Mouse (Mus musculus): ENCODE measurements around the gene Abcg5.
A peak's percentile ranks its signal among the peaks of the same experiment; 100 is the strongest.

Gene Abcg5

GRCm38 (mm10) chr17:84644292-84645050 is 38.3 kb downstream of the Abcg5 start:
- no peak for DNase-seq

GRCm38 (mm10) chr17:84642324-84642723 is 40.5 kb downstream of the Abcg5 start:
- DNase-seq = no peak

DNA sequence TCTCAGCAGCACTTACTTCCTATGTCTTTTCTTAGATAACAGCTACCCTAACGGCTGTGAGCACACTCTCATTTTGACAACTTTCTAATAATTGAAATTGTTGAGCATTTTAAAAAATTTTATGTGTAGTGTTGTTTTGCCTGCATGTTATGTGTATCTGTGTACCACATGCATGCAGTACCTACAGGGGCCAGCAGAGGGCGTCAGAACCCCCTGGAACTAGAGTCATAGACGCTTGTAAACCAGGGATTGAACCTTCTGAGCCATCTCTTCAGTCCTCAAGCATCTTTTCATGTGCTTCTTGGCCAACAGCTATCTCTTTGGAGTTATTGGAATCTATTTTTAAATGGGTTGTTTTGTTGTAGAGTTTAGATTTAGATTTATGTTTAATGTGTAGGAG is 40.9 kb downstream of the Abcg5 start:
- DNase-seq = peak in 1 of 2 experiments; percentile 27

- no peak for DNase-seq
These were observed 42.9 kb downstream of the Abcg5 start for GRCm38 (mm10) chr17:84639796-84640378.

GRCm38 (mm10) chr17:84637971-84638370 is 44.8 kb downstream of the Abcg5 start:
- DNase-seq = peak in 1 of 2 experiments; percentile 63

GRCm38 (mm10) chr17:84636328-84636727 is 46.5 kb downstream of the Abcg5 start:
- no peak for DNase-seq

DNA sequence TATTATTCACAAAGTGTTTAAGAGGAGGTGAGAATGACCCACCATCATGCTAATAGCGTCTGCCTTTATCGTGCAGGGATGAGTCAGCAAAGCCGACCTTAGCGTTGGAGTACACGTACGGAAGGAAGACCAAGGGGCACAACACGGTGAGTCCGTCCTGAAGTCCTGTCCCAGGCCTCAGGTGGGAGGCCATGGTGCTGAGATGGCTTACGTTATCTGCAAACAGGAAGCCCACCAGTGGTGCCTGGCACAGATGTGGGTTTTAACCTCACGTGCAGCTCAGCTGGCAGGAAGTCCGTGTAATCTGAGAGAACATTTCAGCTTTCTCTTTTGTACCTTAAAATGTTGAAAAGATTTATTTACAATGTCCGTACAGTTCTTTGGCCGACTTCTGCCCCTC is 49.4 kb downstream of the Abcg5 start:
- no peak for DNase-seq

GRCm38 (mm10) chr17:84631836-84632235 is 51.0 kb downstream of the Abcg5 start:
- no peak for DNase-seq

DNA sequence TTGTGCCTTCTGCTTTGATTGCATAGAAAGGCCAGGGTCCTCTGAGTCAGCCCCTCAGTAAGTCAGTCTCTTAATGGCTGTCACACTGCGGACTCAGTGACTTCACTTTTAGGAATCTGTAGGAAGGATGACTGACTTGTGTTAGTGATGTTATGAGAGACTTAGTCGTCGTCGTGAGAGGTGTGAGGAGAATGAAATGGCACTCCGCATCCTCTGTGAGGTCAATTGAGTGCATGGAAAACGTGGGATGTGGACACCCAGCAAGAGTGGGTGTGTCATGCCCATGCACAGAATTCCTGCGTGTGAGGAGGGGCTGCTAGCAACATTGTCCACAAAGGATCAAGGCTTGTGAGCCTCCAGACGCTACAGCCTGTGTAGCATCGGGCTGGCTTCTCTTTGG is 54.2 kb downstream of the Abcg5 start:
- no peak for DNase-seq

GRCm38 (mm10) chr17:84627721-84628120 is 55.1 kb downstream of the Abcg5 start:
- DNase-seq = no peak

GRCm38 (mm10) chr17:84626857-84627305 is 55.9 kb downstream of the Abcg5 start:
- DNase-seq = no peak

DNA sequence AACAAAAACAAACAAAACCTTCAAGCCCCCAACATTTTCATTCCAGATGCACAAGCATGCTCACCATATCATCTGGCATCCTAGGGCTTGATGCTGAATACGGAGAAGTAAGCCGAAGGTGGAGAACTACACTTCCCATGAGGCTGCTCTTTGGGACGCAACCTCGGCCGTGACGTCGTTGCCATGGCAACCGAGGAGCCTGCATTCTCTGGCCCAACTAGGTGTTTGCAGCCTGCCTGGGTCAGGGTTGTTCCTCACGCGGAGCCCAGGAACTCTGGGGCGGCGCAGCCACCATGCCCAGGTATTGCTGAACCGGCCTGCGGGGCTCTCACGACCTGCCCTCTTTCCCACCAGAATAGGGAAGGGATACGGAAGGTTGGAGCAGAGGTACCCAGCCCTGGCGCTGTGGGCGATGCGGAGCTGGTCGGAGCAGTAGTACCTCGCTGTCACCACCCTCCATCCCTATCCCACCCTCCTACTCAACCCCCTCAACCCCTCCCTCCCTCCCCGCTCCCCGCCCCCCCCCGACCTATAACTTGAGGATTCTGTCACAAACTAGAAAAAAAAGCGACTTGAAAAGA is 56.4 kb downstream of the Abcg5 start, which contains the start of gene Dync2li1:
Gene Dync2li1, plus strand, starts transcription at position 221 of the 581 bp plus-strand sequence.
- DNase-seq = peak; percentile 88 to 91

DNA sequence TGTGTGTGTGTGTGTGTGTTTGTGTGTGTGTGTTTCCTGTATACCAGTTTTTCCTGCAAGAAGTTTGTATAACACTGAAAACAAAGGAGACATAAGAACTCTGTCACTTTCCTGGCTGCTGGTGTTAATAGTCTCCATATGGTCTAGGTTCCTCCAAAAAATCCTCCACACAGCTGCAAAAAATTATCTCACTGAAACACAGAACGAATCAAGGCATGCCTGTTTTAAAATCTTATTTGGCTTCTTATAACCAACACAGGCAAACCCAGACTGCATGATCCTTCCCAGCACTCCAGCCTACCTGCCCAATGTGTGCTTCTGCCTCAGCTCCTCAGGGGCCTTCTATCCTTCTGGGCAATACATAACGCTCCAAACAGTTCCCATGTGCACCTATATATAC is 59.9 kb downstream of the Abcg5 start:
- no peak for DNase-seq

- no peak for DNase-seq
These were observed 60.8 kb downstream of the Abcg5 start for GRCm38 (mm10) chr17:84622028-84622427.

DNA sequence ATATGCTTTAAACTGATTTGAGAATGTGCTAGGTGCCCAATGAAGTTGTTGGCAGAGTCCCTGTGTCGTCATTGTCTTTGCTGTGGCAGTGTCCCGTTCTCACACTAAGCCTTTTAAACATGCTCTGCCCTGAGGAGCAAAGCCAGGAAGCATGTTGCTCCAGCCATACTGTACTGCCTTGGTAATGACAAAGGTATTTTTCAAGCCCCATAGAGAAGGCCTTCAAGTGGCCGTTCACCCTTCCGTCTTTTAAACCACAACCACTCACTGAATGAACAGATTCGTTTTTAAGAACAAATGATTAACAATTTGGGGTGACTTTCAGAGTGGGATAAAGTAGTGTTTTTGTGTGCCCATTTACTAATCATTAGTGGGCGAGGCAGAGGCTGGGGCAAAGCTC is 61.6 kb downstream of the Abcg5 start:
- DNase-seq = peak in 1 of 2 experiments; percentile 37

DNA sequence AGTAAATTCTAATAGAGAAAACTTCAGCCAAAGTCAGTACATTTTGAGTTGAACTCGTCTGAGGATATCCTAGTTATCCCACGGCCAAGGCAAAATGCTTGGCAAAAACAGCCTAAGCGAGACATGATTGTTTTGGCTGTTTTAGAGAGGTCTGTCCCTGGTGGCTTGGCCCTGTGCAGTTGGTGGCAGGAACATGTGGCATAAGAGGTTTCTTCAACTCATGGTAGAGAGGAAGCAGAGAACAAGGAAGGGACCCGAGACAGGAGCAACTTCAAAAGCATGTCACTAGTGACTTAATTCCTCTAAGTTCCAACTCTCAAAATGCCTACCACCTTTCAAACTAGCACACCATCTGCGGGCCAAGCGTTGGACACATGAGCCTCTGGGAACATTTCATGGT is 62.2 kb downstream of the Abcg5 start:
- DNase-seq = no peak

GRCm38 (mm10) chr17:84620076-84620475 is 62.7 kb downstream of the Abcg5 start:
- no peak for DNase-seq

GRCm38 (mm10) chr17:84619112-84619511 is 63.7 kb downstream of the Abcg5 start:
- DNase-seq = no peak

GRCm38 (mm10) chr17:84617953-84618352 is 64.9 kb downstream of the Abcg5 start:
- peak in 1 of 2 experiments; percentile 1 for DNase-seq

DNA sequence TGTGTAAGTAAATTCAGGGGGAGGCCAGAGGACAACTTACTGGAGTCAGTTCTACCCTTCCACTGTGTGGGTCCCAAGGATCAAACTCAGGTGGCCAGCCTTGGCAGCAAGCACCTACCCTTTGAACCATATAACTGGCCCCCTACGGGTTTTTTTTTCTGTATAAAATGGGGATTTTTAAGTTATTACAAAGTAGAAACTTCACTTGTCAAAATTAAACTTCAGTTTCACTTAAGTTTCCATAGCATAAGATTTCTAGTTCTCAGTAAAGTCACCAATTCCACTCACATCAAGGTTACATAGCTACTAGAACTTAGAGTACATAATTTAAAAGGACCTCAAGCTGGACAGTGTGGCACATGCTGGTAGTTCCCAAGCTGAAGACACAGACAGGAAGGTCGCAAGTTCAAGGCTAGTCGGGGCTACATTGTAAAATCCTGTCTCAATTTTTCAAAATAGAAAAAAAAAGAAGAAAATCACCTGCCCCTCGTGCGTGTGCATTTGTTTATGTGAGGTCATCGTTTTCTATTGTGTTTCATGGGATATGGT is 66.2 kb downstream of the Abcg5 start:
- no peak for DNase-seq

- DNase-seq = peak in 1 of 2 experiments; percentile 2
These were observed 67.0 kb downstream of the Abcg5 start for GRCm38 (mm10) chr17:84615811-84616210.

GRCm38 (mm10) chr17:84611971-84612370 is 70.8 kb downstream of the Abcg5 start:
- peak; percentile 50 to 69 for DNase-seq

DNA sequence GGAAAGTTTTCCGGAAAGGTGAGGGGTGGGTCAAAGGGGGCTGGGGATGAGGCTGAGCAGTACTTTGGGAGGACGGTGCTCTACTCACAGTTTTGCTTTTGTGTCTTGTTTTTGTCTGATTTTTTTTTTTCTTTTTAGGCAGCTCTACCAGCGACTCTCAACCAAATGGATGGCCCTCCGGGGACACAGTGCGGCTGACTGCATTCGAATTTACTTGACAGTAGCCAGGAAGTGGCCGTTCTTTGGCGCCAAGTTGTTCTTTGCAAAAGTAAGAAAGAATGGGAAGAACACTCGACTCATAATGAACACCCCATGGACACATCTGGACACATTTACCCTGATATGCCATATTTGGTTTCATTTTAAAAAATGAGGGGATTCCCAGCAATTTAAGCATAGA is 71.3 kb downstream of the Abcg5 start:
- DNase-seq = no peak

DNA sequence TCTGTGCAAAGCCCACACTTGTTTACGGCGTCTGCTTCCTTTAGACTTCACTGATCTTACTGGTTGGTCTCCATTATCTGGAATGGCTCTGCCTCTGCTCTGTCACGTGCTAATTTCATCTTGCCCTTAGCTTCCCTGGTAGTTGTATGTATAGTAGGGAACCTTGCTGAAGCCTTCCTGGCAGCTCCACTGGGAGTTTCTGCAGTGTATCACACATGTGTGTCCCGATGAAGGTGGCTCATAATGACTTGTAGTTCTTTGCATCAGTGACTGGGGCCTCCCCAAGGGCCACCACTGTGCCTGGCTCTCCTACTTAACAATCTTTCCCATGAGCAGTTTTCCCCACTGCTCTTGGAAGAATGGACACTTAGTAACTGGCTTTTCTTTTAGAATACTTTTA is 74.2 kb downstream of the Abcg5 start:
- DNase-seq = peak in 1 of 2 experiments; percentile 1
